Mouse (Mus musculus): Measurements from ENCODE around the gene Gm20388. TPM values are rescaled to one million over a fixed set of nuclear protein-coding genes. Genes with fewer than 3 reads are reported as not detected.

Gene Gm20388
- not detected in 2 replicates for polyA plus RNA-seq (2015; fragmentation: Nextera tagmentation; extraction: Ambion mirVana)

GRCm38 (mm10) chr8:119910547-119911257 lies at the start of gene Gm20388:
Gene Gm20388 (plus strand): TSS chr8:119910841.

GRCm38 (mm10) chr8:119861706-119862389 lies 48.8 kb upstream of the Gm20388 start, which contains the start of gene Klhl36:
Gene Klhl36 (plus strand): TSS chr8:119862266.

GRCm38 (mm10) chr8:119909944-119910546 lies 596 bp upstream of the Gm20388 start, which contains the start of gene Usp10:
Gene Usp10 (plus strand): TSS chr8:119910360.

GRCm38 (mm10) chr8:119992249-119992648 lies 81.6 kb downstream of the Gm20388 start, which contains the start of gene Crispld2:
Gene Crispld2 (plus strand): TSS chr8:119992438.

GRCm38 (mm10) chr8:120101068-120101972 lies 190.7 kb downstream of the Gm20388 start, which contains the start of gene Zdhhc7:
Gene Zdhhc7 (minus strand): TSS chr8:120101482.

GRCm38 (mm10) chr8:120113758-120114255 lies 203.2 kb downstream of the Gm20388 start, which contains the start of gene 6430548M08Rik:
Gene 6430548M08Rik (plus strand): TSS chr8:120114152.

GRCm38 (mm10) chr8:120177318-120178123 lies 266.9 kb downstream of the Gm20388 start, which contains the start of gene Fam92b:
Gene Fam92b (minus strand): TSS chr8:120177466.

GRCm38 (mm10) chr8:120227891-120228591 lies 317.4 kb downstream of the Gm20388 start, which contains the start of gene Gse1:
Gene Gse1 (plus strand): TSS chr8:120228456.

GRCm38 (mm10) chr8:120588908-120589771 lies 678.5 kb downstream of the Gm20388 start, which contains the start of gene Gins2:
Gene Gins2 (minus strand): TSS chr8:120589304.

GRCm38 (mm10) chr8:120647532-120647931 lies 736.9 kb downstream of the Gm20388 start, which contains the start of gene 1190005I06Rik:
Gene 1190005I06Rik (minus strand): TSS chr8:120647632.

GRCm38 (mm10) chr8:120667561-120668373 lies 757.1 kb downstream of the Gm20388 start, which contains the start of the genes Gm27021 and Cox4i1:
Gene Gm27021 (minus strand): TSS chr8:120668079.
Gene Cox4i1 (plus strand): TSS chr8:120668222.

GRCm38 (mm10) chr8:120668374-120668905 lies 757.8 kb downstream of the Gm20388 start, which contains the start of gene Emc8:
Gene Emc8 (minus strand): TSS chr8:120668573.

GRCm38 (mm10) chr8:120735770-120736481 lies 825.3 kb downstream of the Gm20388 start, which contains the start of gene Irf8:
Gene Irf8 (plus strand): TSS chr8:120736358.

GRCm38 (mm10) chr8:121084210-121084951 lies 1173.7 kb downstream of the Gm20388 start, which contains the start of gene Foxf1:
Gene Foxf1 (plus strand): TSS chr8:121084386.

Data from skeletal muscle tissue, postnatal 0 days (tissue).